Mouse (Mus musculus) megakaryocyte, embryonic 14.5 days (primary cell): ENCODE results near the gene Cdk5.

ENCODE experiments used
- FLI1 ChIP-seq: IDR thresholded peaks from 2 replicates; pipeline ENCODE4 v1.6.1; 2012; ENCODE audit warnings: low read length, inconsistent platforms, mixed read lengths
- GATA1 ChIP-seq: IDR thresholded peaks from 3 replicates; pipeline ENCODE4 v1.6.1; 2012; ENCODE audit warnings: mixed read lengths, low read length, inconsistent platforms, borderline replicate concordance

GRCm38 (mm10) chr5:24426556-24427284, 3.4 kb upstream of the Cdk5 start:
- no peak for TF ChIP-seq FLI1
- no peak for TF ChIP-seq GATA1
